Mouse (Mus musculus) left cerebral cortex, postnatal 4 days (tissue): ENCODE measurements around the gene Cd38. TPM values are rescaled to one million over a fixed set of nuclear protein-coding genes. Genes with fewer than 3 reads are reported as not detected.
"Not testable (repeated sequence)": the region's sequence is repeated elsewhere in the genome, so short reads cannot be mapped to it uniquely, and the experiment has no call there.

Source experiments
- DNase-seq: peaks from one replicate; pipeline ENCODE4 v3.0.0-alpha.2; 2022
- intact Hi-C: fragments of 180-260 bp; cut with DNase I; formaldehyde crosslinking; loops from one replicate; pipeline ENCODE4 v1.15.1; 2025
- total RNA-seq, 2 experiments: library from RNA; stranded (reverse); gene quantifications; 2 replicates each; pipeline ENCODE4 v1.2.3; 2021

The Cd38 gene
- total RNA-seq, 2 experiments from 2014 or later = 1.5 to 1.6 TPM

DNA sequence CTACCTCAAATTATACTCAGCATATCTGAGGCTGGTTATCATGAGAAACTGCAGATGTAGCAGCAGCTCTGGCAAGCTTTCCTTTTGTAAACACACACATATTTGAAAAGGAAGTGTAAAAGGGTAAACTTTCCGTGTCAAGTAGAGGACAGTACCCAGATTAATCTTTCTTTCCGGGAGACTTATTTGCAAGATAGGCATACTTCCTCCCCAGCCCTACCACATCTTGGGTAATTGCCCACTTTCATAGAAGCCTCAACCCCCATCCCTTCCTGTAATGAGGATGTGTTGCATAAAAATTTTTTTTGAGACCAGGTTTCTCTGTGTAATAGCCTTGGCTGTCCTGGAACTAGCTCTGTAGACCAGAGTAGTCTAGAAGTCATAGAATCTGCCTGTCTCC is 12.6 kb upstream of the Cd38 start:
- no peak for DNase-seq
- intact Hi-C loops = no loop called here

DNA sequence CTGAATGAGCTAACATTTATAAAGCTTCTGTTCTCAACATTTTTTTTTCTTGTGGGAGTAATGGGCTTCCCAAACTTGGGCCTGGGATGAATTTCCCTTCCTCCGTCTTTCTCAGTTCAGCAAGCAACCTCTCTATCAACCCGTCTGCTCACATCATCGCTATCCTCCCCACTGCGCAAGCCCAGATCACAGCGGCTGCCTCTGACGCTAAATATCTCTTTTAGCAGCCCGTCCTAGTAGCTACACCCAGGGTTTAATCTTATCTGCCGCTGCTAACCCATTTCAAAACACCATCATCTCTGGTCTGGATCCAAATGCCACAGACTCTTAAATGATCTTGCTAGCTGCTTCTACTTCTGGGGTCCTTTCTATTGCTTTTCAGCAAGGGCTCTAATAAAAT is 8.7 kb upstream of the Cd38 start:
- DNase-seq = no peak
- intact Hi-C loops = no loop called here

DNA sequence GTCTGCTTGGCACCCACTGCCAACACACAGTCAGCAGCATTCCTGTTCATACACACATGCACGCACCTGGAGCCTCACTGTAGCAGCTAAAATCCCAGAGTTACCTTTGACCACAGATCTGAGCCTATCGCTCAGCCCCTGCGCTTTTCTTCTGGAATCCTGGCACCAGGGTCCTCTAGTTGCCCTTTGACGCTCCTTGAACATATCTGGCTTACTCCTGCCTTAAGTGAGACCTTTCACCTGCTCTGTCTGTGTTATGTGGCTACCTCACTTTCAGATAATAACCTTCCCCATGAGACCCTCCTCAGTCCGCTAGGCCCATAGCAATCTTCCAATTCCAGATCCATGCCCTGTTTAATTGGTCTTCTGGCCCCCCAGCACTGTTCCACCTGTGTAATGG is 8.3 kb upstream of the Cd38 start:
- no peak for DNase-seq
- intact Hi-C loops = no loop called here

DNA sequence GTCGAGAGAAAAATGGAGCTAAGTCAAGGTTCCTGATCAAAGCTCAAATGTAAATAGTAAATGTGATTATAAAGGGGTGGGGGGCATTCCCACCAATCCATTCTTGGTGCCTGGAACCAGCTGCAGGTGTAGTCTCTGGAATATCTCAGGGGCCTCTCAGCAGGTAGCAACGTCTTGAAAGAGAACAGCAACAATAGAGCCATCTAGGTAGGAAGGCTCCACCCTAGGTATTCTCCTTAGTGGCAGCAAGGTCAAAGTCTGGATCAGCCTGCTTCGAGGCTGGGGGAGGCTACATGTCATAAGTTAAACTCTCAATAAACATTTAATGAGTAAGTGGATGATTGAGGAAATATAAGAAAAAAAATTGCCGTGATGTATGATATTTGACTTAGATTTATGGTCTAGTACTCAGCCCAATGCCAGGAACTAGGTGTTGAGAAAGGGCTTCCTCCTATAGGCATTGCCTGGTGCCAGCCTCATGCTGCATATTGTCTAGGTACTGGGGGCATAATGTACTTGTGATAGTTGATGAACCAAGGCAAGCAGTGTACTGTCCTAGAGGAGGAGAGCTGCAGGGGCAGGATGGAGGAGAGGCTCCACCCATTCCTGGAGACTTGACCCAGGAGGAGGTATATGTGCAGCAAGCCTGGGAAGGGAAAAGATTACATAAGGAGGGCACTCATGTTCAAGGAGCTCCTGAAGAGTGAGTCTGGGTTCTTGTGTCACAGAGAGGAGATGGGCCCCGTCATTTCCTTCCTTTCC is 7.5 kb upstream of the Cd38 start:
- intact Hi-C loops = no loop called here
- no peak for DNase-seq

DNA sequence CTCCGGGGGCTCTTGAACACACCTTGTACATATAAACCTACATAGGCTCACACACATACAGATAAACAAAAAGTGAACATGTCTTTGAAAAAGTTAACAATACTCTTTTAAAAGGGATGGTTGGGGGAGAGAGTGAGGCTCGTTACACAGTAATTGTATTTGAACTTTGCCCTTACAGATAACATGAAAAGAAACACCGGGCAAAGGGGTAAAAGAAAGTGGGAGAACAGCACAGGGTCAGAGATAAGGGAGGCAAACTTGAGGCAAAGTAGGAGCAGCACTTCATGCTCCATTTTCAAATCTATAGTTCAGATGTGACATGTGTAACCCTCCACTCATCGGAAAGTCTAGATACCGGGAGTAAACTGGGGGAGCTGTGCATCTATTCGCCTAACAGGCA is 4.7 kb upstream of the Cd38 start:
- intact Hi-C loops = no loop called here

DNA sequence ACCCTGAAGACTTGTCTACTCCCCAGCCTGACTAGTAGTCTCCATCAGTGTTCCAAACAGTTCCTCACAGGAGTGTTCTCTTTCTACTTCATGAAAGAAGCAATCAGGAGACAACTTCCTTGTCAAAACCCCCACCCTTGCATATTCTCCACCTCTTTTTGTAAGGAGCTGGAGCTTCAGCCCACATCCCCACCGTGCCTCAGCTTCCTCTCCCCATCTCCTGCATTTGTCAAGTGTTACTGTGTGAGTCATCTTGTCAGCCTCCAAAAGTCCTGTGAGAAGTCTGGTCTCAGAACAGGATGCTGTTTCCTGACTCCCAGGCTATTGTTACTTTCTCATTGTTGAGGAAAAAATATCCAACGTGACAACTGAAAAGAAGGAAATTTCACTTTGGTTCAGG is 3.0 kb upstream of the Cd38 start:
- DNase-seq = no peak

More for the DNA sequence above, 4.7 kb upstream of the Cd38 start:
- no peak for DNase-seq

DNA sequence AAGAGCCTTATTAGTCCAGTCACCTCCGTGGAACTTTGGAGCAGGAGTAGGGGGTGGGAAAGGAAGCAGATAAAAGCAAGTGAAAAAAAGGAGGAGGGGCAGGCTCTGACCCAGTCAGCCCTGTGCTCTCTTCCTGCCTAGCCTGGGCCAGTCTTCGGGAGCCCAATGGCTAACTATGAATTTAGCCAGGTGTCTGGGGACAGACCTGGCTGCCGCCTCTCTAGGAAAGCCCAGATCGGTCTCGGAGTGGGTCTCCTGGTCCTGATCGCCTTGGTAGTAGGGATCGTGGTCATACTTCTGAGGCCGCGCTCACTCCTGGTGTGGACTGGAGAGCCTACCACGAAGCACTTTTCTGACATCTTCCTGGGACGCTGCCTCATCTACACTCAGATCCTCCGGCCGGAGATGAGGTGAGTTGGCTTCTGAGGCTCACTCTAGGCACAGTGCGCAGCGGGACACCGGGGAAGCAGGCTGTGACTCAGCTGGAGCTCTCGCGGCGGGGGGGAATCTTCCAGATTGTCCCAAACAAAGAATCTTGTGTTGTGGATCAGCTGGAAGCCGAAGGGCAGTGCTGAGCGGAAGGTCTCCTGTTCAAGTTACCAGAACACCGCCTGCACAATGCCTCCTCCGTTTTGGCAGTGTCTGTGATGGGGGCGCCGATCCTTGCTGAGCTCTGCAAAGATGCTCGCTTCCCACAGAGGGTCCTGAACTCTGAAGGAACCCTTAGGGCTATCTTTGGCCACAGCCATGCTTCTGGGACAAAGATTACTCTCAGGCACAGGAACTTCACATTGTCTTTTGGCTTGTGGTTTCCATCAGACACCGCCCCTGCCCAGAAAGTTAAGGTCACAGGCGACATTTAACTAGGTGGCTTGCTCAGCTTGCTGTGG is 603 bp downstream of the Cd38 start:
- intact Hi-C loops = no loop called here
- DNase-seq = peak; percentile 34

More for the DNA sequence above, 3.0 kb upstream of the Cd38 start:
- intact Hi-C loops = no loop called here

DNA sequence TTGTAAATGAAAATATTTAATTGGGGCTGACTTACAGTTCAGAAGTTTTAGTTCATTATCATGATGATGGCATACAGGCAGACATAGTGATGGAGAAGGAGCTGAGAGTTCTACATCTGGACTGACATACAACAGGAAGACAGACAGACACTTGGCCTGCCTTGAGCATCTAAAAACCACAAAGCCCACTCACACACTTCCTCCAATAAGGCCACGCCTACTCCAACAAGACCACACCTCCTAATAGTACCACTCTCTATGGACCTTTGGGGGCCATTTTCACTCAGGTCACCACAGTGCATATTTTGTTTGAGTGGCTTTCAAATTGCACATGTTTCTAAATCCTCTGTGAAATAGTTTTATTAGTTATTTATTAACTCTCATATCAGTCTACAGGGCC is 3.5 kb downstream of the Cd38 start:
- intact Hi-C loops = no loop called here

DNA sequence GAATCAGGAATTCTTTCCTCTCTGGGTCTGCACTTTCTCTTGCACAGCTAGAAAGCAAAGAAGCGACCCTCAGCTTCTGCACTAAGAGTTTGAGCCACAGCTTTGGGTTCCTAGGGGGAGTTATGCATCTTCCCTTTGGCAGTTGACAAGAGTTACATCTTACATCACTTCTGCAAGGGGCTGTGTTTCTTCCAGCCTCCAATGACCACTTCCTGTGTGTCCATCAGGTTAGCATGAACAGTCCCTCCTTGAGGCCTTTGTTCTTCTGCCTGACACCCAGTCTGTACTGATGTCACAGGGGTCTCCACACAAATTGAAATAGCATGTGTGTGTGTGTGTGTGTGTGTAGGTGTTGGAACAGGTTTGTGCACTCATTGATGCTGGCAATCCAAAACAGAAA is 4.3 kb downstream of the Cd38 start:
- DNase-seq = no peak
- intact Hi-C loops = no loop called here

More for the DNA sequence above, 3.5 kb downstream of the Cd38 start:
- DNase-seq = no peak

DNA sequence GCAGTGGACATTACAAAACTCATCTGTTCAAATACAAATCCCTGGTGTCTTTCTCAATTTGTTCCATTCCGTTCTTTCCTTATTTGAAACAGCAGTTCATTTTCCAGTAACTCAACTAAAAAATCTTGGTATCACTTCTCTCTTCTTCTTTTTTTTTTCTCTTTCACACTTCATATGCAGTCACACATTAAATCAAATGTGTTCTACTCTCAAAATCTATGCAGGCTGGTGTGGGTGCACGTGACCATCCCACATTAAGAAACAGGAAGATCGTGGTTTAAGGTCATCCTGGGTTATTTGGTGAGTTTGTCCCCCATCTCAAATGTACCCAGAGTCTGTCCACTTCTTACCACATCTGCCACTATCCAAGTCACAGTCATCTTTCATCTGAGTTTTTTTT is 13.7 kb downstream of the Cd38 start:
- no peak for DNase-seq
- intact Hi-C loops = no loop called here

DNA sequence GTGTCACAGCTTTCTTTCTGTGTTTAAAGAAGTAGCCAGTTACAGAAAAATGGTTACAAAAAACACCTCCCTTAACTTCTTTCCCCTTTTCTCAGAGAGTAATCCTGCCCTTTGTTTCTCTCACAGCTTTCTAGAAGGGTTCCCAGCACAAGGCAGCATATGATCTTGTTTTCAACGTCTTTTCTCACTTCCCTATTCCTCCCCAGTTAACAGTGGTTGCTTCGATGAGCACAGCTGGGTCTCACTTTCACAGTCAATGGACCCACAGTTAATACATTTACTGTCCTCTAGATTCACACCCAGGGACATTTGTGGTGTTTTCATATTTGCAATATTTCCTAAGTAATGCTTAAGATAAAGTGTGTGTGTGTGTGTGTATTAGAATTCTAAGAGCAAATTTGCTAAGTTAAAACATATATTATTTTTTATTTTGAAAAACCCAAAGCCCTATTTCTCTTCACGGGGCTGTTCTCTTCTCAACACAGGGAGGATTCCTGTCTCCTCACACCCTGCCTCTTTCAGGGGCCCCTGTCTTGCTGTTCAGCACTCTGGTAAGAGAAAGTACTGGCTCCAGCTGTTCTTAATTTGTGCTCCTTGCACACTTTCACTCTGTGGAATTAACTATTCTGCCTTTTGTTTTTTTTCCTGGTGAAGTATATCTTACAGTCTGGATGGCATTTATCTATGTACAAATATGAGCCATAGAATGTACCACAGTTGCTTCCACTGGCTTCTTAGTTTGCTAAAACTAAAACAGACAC is 16.9 kb downstream of the Cd38 start:
- no peak for DNase-seq
- intact Hi-C loops = no loop called here

DNA sequence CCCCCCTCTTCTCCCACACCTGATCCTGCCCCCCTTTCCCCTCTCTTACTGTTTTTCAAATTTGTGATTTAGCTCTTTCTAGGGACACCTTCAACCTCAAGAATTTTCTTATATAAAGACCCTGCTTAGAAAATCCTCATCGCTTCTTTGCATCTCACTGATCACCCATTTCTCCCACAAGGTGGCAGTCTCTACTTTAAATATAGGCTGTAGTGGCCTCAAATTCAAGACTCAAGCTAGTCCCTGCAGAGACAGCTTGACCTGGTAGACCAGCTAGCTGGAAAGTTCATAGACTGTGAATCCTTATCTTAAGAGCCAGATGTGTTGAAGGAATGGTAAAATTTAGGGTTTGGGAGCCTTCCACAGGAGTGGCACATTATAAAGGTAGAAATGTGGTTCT is 24.0 kb downstream of the Cd38 start:
- intact Hi-C loops = no loop called here

DNA sequence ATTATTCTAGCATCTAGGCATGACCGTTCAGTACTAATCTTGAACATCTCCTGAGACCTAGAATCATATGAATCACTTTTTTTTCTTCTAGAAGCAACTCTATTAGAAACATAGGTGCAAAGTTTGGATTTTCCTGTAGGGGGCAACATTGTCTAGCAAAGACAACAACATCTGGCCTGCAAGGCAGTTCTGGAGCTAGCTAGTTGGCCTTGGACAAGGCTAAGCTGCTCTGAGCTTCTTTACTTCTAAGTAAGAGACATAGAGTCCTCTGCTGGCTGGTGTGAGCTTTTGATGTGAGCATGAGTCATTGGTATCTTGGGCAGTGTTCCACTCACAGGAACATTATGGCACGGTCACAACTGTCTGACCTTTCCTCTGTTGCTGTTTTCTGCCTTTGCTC is 25.8 kb downstream of the Cd38 start:
- intact Hi-C loops = no loop called here
- peak; percentile 3 for DNase-seq

More for the DNA sequence above, 24.0 kb downstream of the Cd38 start:
- peak; percentile 12 for DNase-seq

DNA sequence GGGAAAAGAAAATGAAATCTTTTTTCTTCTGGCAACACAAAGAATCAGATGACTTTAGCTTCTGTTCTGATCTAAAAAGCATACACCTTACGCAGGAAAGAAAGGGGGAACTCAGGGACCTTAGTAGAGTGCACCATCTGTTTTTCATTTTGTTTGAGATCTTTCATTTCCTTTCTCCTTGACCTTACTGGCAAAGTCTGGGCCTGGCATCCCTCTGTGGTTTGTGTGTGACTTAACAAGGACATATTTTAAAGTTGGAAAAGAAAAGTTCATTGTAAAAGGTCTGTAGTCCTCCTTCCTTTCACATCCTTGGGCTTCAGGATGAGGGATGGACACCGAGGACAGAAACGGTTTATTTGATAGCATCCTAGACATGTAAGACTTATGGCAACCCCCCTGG is 27.6 kb downstream of the Cd38 start:
- no peak for DNase-seq
- intact Hi-C loops = no loop called here

DNA sequence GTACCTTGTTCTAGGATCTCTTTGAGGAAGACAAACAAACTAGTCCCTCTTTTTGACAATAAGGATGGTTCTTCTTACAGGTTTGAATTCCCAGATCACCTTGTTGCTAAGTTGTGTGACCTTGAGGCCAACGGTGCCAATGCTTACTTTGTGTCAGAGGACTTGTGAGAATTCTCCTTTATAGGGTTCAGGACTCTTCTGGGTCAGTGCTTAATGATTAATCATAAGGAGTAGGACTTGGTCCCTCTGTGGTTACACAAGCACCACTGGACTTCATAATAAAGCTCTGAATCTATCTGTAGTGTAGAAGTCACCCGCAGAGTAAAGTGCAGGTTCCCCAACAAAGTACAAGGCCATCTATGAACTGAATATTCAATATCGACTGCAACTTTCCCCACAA is 36.3 kb downstream of the Cd38 start:
- DNase-seq = no peak
- intact Hi-C loops = no loop called here

DNA sequence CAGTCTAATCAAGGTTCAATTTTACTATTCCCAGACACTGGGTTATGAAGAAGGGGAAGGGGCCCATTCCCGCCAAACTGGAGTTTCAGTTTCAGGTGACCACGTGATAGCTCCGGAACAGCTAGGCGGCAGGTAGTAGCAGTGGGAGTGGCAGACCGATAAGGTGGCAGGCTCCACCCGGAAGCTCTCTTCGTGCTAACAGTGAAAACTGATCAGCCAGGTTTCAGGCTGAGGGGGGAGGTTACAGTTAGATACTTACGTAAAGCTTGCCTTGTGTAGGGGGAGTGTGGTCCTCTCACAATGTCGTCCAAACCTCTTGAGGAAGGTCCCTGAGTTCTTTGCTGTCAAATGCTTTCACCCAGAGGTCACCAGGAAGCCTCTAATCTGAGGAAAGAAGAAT is 40.9 kb downstream of the Cd38 start:
- intact Hi-C loops = no loop called here
- no peak for DNase-seq

DNA sequence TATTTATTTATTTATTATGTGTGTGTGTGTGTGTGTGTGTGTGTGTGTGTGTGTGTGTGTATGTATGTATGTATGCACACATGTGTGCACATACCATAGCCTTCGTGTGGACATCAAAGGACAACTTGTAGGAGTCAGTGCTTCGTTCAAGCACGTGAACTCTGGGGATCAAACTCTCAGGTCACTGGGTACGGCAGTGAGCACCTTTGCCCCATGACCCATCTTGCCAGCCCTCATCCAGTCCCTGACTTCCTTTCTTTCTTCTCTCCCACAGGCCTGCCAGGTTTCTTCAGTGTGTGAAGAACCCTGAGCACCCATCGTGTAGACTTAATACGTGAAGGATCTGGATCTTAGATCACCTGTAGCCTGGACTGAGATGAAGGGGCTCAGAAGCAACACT is 41.7 kb downstream of the Cd38 start:
- intact Hi-C loops = no loop called here
- no peak for DNase-seq

DNA sequence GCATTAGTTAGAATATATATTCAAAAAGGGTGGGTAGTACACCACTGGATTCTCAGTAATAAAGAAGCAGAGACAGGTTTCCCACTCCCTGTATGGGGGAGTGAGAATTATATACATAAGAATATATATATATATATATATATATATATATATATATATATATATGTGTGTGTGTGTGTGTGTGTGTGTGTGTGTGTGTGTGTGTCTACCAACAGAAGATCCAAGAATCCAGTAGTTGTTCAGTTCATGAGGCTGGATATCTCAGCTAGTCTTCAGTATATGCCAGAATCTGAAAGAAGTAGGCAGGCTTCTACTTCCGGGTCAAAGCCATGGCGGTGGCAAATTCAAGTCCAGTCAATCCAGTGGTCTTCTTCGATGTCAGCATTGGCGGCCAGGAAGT is 44.5 kb downstream of the Cd38 start, which contains the start of gene Gm7879:
TSS of gene Gm7879 (plus strand) at position 301 of the 400 bp plus-strand sequence.
- intact Hi-C loops, DNase-seq: not testable (repeated sequence)

DNA sequence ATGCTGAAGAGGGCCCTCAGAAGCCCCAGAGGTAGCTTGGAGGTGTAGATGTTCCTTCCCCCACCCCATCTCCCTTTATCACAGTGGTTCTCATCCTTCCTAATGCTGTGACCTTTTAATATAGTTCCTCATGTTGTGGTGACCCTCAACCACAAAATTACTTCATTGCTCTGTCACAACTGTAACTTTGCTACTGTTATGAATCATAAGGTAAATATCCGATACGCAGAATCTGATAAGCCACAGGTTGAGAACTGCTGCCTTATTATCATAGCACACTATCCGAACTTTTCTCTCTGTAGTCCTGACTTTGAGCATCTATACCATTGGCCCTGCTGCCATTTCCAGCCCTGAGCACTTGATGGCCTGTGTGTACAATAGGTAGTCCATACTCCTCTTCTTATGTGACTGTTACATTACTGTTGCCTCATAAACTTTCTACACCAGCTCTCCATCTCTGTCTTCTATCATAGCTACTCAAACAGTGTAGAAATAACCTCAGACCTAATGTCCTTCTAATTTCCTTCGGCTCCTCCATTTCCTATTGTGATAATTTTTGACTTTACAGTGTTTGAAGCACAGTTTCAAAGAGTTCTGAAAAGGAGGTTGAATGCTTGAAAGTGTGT is 47.0 kb downstream of the Cd38 start:
- DNase-seq = no peak

DNA sequence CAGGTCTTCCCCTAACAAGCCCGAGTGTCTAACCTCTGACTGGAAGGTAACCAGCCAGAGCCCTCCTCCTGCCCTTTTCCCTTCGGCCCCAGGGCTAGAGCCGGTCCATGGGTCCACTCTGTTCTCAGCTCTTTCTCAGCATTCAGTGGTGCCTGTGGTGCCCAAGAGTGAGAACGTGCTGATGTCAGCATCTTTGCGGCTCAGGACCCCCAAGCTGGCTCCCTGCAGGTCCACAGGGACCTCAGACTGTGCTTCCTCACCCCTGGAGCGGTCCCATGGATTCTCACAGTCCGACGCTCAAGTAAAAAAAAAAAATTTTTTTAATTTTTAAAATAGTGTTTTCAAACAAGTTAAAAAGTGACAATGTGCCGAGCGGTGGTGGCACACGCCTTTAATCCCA is 53.5 kb downstream of the Cd38 start:
- intact Hi-C loops = no loop called here

More for the DNA sequence above, 47.0 kb downstream of the Cd38 start:
- intact Hi-C loops = no loop called here

DNA sequence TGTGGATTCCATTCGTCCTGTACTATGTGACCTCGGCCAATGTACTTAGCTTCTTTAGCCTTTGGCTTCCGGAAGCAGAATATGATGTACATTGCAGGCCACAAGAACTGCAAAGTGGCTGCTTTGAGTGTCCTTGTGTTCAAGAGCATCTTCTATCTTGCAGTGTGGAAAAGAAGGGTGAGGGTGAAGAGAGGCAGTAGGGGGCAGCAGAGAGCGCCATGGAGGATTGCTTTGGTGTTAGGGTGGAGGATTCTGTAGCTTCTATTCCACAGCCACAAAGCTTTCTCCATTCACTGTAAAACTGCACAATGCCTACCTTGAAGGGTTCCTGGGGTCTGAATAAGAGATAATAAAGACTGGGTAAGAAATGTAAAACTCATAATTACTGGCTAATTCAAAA is 55.6 kb downstream of the Cd38 start:
- peak; percentile 29 for DNase-seq
- intact Hi-C loops = no loop called here

More for the DNA sequence above, 53.5 kb downstream of the Cd38 start:
- no peak for DNase-seq
